In the genomic region with DNA sequence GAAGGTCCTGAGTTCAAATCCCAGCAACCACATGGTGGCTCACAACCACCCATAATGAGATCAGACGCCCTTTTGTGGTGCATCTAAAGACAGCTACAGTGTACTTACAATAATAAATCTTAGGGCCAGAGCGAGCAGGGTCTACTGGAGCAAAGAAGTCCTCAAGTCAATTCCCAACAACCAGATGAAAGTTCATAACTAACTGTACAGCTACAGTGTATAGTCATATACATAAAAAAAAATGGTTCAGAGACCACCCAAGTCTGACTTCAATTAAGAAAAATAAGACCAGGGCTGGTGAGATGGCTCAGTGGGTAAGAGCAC, we compare ENCODE assay signal across 26 mouse cellular contexts. TPM values are rescaled to one million over a fixed set of nuclear protein-coding genes. Genes with fewer than 3 reads are reported as not detected.
DNase-seq lines count a peak whose midpoint lies in the region; ATAC-seq and TF ChIP-seq lines count a peak whose summit lies in the region.
"Had no signal": no experiment of that assay in that cellular context is flagged by ENCODE, and none has a peak within 500 bp of the region (broad histone marks: within the 10 kb centered on the region; RNA-seq: fewer than 3 reads in every experiment).

No protein-coding gene starts in this region.

- no peak for TF ChIP-seq EP300 in MEL (IDR thresholded peaks at IDR 0.05; ENCODE audit: low read depth in 1 of 2, low read length in 2 of 2)

- no peak for TF ChIP-seq POLR2A in MEL (IDR thresholded peaks at IDR 0.05; ENCODE audit: control insufficient read depth in 1 of 2, insufficient read depth in 1 of 2, low read depth in 1 of 2, low read length in 2 of 2, poor library complexity in 1 of 2)

- H3K27me3 ChIP-seq in hindbrain, embryonic 16.5 days (replicated peaks; ENCODE audit: control insufficient read depth, insufficient read depth, low read length): no peaks in the 10 kb centered on the region
- no peaks in the 10 kb centered on the region for H3K27me3 ChIP-seq in hindbrain, embryonic 12.5 days
- no peaks in the 10 kb centered on the region for H3K27me3 ChIP-seq in lung, embryonic 14.5 days (ENCODE audit: insufficient read depth, low read length)
- no peaks in the 10 kb centered on the region for H3K27me3 ChIP-seq in MEL (ENCODE audit: control insufficient read depth in 1 of 2, insufficient read depth in 2 of 2, low read length in 2 of 2)
- H3K27me3 ChIP-seq: embryonic facial prominence, embryonic 13.5 days; forebrain, embryonic 15.5 days; hindbrain, embryonic 13.5 days had no signal

- no peak; the same call in 1 of the 2 replicates for TF ChIP-seq RAD21 in MEL (IDR thresholded peaks at IDR 0.05; ENCODE audit: low read depth, low read length)

- H3K79me2 ChIP-seq in MEL (ENCODE audit: control insufficient read depth, insufficient read depth, low read length, poor library complexity): no peaks in the 10 kb centered on the region

- H3K27ac ChIP-seq in hindbrain, embryonic 16.5 days (ENCODE audit: low read depth, low read length): no peak overlapping the region
- H3K27ac ChIP-seq in hindbrain, embryonic 12.5 days: no peak overlapping the region
- H3K27ac ChIP-seq in lung, embryonic 14.5 days (ENCODE audit: low read depth): no peak overlapping the region
- H3K27ac ChIP-seq in MEL (ENCODE audit: control insufficient read depth, low read depth, low read length): peak overlapping the region; percentile 45; the same call in 1 of the 2 replicates
- H3K27ac ChIP-seq: embryonic facial prominence, embryonic 13.5 days; forebrain, embryonic 10.5 days; forebrain, embryonic 15.5 days; hindbrain, embryonic 13.5 days; kidney, postnatal 0 days had no signal

- no peak overlapping the region for H3K4me3 ChIP-seq in hindbrain, embryonic 16.5 days (ENCODE audit: low read length)
- H3K4me3 ChIP-seq in hindbrain, embryonic 12.5 days: no peak overlapping the region
- no peak overlapping the region for H3K4me3 ChIP-seq in lung, embryonic 14.5 days (ENCODE audit: low read depth, low read length)
- H3K4me3 ChIP-seq in MEL (ENCODE audit: control insufficient read depth in 1 of 2, insufficient read depth in 1 of 2, low read depth in 2 of 2, low read length in 2 of 2): no peak overlapping the region
- H3K4me3 ChIP-seq: embryonic facial prominence, embryonic 13.5 days; forebrain, embryonic 10.5 days; forebrain, embryonic 15.5 days; hindbrain, embryonic 13.5 days had no signal

- no peak; the same call in 1 of the 2 replicates for TF ChIP-seq CTCF in lung, embryonic 14.5 days (IDR thresholded peaks at IDR 0.05; ENCODE audit: low read depth)
- TF ChIP-seq CTCF in MEL (IDR thresholded peaks at IDR 0.05 in 2 of 3, conservative IDR thresholded peaks at IDR 0.05 in 1 of 3; ENCODE audit: control insufficient read depth in 1 of 3, insufficient read depth in 1 of 3, low read depth in 2 of 3, low read length in 3 of 3, poor library complexity in 1 of 3, severe bottlenecking in 1 of 3): no peak

- H3K9me3 ChIP-seq in hindbrain, embryonic 16.5 days (ENCODE audit: control insufficient read depth, low read length): no peaks in the 10 kb centered on the region
- no peaks in the 10 kb centered on the region for H3K9me3 ChIP-seq in hindbrain, embryonic 12.5 days (replicated peaks)
- no peaks in the 10 kb centered on the region for H3K9me3 ChIP-seq in lung, embryonic 14.5 days (ENCODE audit: low read depth, low read length)
- no peaks in the 10 kb centered on the region for H3K9me3 ChIP-seq in MEL (replicated peaks; ENCODE audit: insufficient read depth, low read length)
- H3K9me3 ChIP-seq: embryonic facial prominence, embryonic 13.5 days; forebrain, embryonic 10.5 days; forebrain, embryonic 15.5 days; G1E; hindbrain, embryonic 13.5 days had no signal

- no peaks in the 10 kb centered on the region for H3K36me3 ChIP-seq in hindbrain, embryonic 16.5 days (ENCODE audit: control insufficient read depth, insufficient read depth, low read length)
- no peaks in the 10 kb centered on the region for H3K36me3 ChIP-seq in hindbrain, embryonic 12.5 days
- H3K36me3 ChIP-seq in lung, embryonic 14.5 days (ENCODE audit: insufficient read depth): peaks cover 23% of the 10 kb centered on the region
- peaks cover 4 to 17% of the 10 kb centered on the region in 2 experiments; a peak in 3 of 4 replicates for H3K36me3 ChIP-seq in MEL (ENCODE audit: control insufficient read depth in 1 of 2, insufficient read depth in 2 of 2, low read length in 2 of 2)
- H3K36me3 ChIP-seq: forebrain, embryonic 15.5 days had no signal

- no peak overlapping the region for H3K4me2 ChIP-seq in hindbrain, embryonic 16.5 days (ENCODE audit: low read length)
- no peak overlapping the region for H3K4me2 ChIP-seq in hindbrain, embryonic 12.5 days (replicated peaks)
- H3K4me2 ChIP-seq in lung, embryonic 14.5 days: no peak overlapping the region
- H3K4me2 ChIP-seq: embryonic facial prominence, embryonic 13.5 days; forebrain, embryonic 15.5 days; hindbrain, embryonic 13.5 days had no signal

- peak; percentile 30 for DNase-seq in lung, embryonic 14.5 days
- no peak for DNase-seq in lung, postnatal 36 days
- DNase-seq in MEL (ENCODE audit: low read depth, low spot score): peak; percentile 50
- DNase-seq in testis, postnatal 10 days (ENCODE audit: low spot score): no peak
- DNase-seq: adrenal gland, postnatal 14 days; cerebellum, adult 11 months; cerebellum, adult 9-10 months; cerebellum, postnatal 36 days; heart, postnatal 36 days; kidney, adult 8-10 months; layer of hippocampus, postnatal 36 days; left cerebral cortex, postnatal 4 days; liver; lung, adult 18-20 months; lung, postnatal 10 days; right cerebral cortex, postnatal 25 days; thymus, postnatal 4 days had no signal

- 97% methylated on average over 2 of the region's 2 CpGs for WGBS in hindbrain, embryonic 16.5 days
- 89% methylated on average over 2 of the region's 2 CpGs for WGBS in hindbrain, embryonic 12.5 days
- WGBS in lung, embryonic 14.5 days: 65% methylated on average over 2 of the region's 2 CpGs

- H3K9ac ChIP-seq in hindbrain, embryonic 16.5 days (ENCODE audit: low read depth, low read length): no peak overlapping the region
- no peak overlapping the region for H3K9ac ChIP-seq in hindbrain, embryonic 12.5 days
- no peak overlapping the region for H3K9ac ChIP-seq in lung, embryonic 14.5 days
- no peak overlapping the region for H3K9ac ChIP-seq in MEL (ENCODE audit: control insufficient read depth, low read depth, low read length, poor library complexity, severe bottlenecking)
- H3K9ac ChIP-seq: embryonic facial prominence, embryonic 13.5 days; forebrain, embryonic 15.5 days; hindbrain, embryonic 13.5 days had no signal

- H3K4me1 ChIP-seq in hindbrain, embryonic 16.5 days (ENCODE audit: control insufficient read depth, insufficient read depth, low read depth, low read length): no peaks in the 10 kb centered on the region
- no peaks in the 10 kb centered on the region for H3K4me1 ChIP-seq in hindbrain, embryonic 12.5 days
- no peaks in the 10 kb centered on the region for H3K4me1 ChIP-seq in lung, embryonic 14.5 days (ENCODE audit: insufficient read depth)
- peaks cover 7 to 10% of the 10 kb centered on the region in 2 experiments; a peak in 3 of 4 replicates for H3K4me1 ChIP-seq in MEL (ENCODE audit: control insufficient read depth in 1 of 2, insufficient read depth in 2 of 2, low read length in 2 of 2)
- H3K4me1 ChIP-seq: embryonic facial prominence, embryonic 13.5 days; forebrain, embryonic 10.5 days; forebrain, embryonic 15.5 days had no signal

- peak; percentile 11; the same call in 1 of the 2 replicates for ATAC-seq in hindbrain, embryonic 16.5 days
- ATAC-seq in hindbrain, embryonic 12.5 days (ENCODE audit: low FRiP score): no peak
- peak; percentile 23; the same call in 1 of the 2 replicates for ATAC-seq in lung, embryonic 14.5 days (ENCODE audit: insufficient read depth)
- ATAC-seq: forebrain, embryonic 15.5 days; midbrain, embryonic 16.5 days had no signal

TF ChIP-seq in MEL, 35 proteins besides CTCF, POLR2A, EP300 and RAD21:
- TF ChIP-seq MYC (IDR thresholded peaks at IDR 0.05; ENCODE audit: low read depth, low read length) (0 out of 2 replicates have a peak, but pooled peaks have one; percentile 5), USF1 (IDR thresholded peaks at IDR 0.05; ENCODE audit: low read depth, low read length) (no peak)

RNA-seq across cellular contexts. Expression of gene Hnrnpa3, which starts 12.2 kb away (rescaled TPM):
- polyA plus RNA-seq in hindbrain, embryonic 16.5 days (2015; fragmentation: Nextera tagmentation; extraction: Ambion mirVana): 150 and 172 TPM in 2 replicates
- polyA plus RNA-seq in hindbrain, embryonic 12.5 days (2016; fragmentation: Nextera tagmentation; extraction: Ambion mirVana): 352 and 360 TPM in 2 replicates
- 302 and 305 TPM in 2 replicates for polyA plus RNA-seq in lung, embryonic 14.5 days (2014; fragmentation: Nextera tagmentation; extraction: Ambion mirVana)
- total RNA-seq in MEL (2012; rRNA removed): 126 and 171 TPM in 2 replicates
- 100 to 1,000 TPM; 342 to 437 TPM for polyA plus RNA-seq in MEL (2012; ENCODE audit: insufficient read depth in 1 of 2, insufficient read length in 2 of 2, low read depth in 1 of 2, low replicate concordance in 2 of 2, missing spikeins in 1 of 2)

RNA-seq across cellular contexts. Expression of gene Nfe2l2, which starts 33.1 kb away (rescaled TPM):
- 14.3 and 15.7 TPM in 2 replicates for polyA plus RNA-seq in hindbrain, embryonic 16.5 days (2015; fragmentation: Nextera tagmentation; extraction: Ambion mirVana)
- 20.0 and 20.5 TPM in 2 replicates for polyA plus RNA-seq in hindbrain, embryonic 12.5 days (2016; fragmentation: Nextera tagmentation; extraction: Ambion mirVana)
- polyA plus RNA-seq in lung, embryonic 14.5 days (2014; fragmentation: Nextera tagmentation; extraction: Ambion mirVana): 73.9 and 84.5 TPM in 2 replicates
- total RNA-seq in MEL (2012; rRNA removed): 33.2 and 42.1 TPM in 2 replicates
- polyA plus RNA-seq in MEL (2012; ENCODE audit: insufficient read depth in 1 of 2, insufficient read length in 2 of 2, low read depth in 1 of 2, low replicate concordance in 2 of 2, missing spikeins in 1 of 2): 10 to 100 TPM in 1 of 2 experiments, not detected in 1; 59.1 TPM

Comparison
In these comparisons a context has a peak if more than half of its experiments do, and no peak if none do; other contexts are left out.
1. DNase-seq: peak in lung, embryonic 14.5 days (single experiment) and MEL (single experiment); none in lung, postnatal 36 days (single experiment) and testis, postnatal 10 days (single experiment).